In genomic region chr8:122330446-122331133, GRCm38 (mm10) we compare ENCODE assay signal across 11 mouse cellular contexts. TPM values are rescaled to one million over a fixed set of nuclear protein-coding genes. Genes with fewer than 3 reads are reported as not detected.
A peak's percentile ranks its signal among the peaks of the same experiment; 100 is the strongest.
DNase-seq lines count a peak whose midpoint lies in the region; ATAC-seq lines count a peak whose summit lies in the region.
"Had no signal": no experiment of that assay in that cellular context is flagged by ENCODE, and none has a peak within 500 bp of the region (broad histone marks: within the 10 kb centered on the region; RNA-seq: fewer than 3 reads in every experiment).

No protein-coding gene starts in this region.

- H3K9me3 ChIP-seq in heart, embryonic 14.5 days (ENCODE audit: control insufficient read depth, low read length), result no peaks in the 10 kb centered on the region
- H3K9me3 ChIP-seq in neural tube, embryonic 12.5 days, result no peaks in the 10 kb centered on the region
- H3K9me3 ChIP-seq in neural tube, embryonic 15.5 days (replicated peaks), result no peaks in the 10 kb centered on the region
- peaks cover 2% of the 10 kb centered on the region; the same call in 1 of the 2 replicates for H3K9me3 ChIP-seq in liver, embryonic 11.5 days (ENCODE audit: control insufficient read depth, low read length)
- no peaks in the 10 kb centered on the region for H3K9me3 ChIP-seq in stomach, embryonic 16.5 days (replicated peaks; ENCODE audit: control insufficient read depth, low read length)
- H3K9me3 ChIP-seq: limb, embryonic 12.5 days had no signal

- H3K4me3 ChIP-seq in heart, embryonic 14.5 days (ENCODE audit: control insufficient read depth in 1 of 2, insufficient read depth in 1 of 2, low read depth in 1 of 2, low read length in 2 of 2), result no peak overlapping the region
- no peak overlapping the region for H3K4me3 ChIP-seq in neural tube, embryonic 12.5 days
- H3K4me3 ChIP-seq in neural tube, embryonic 15.5 days (replicated peaks), result no peak overlapping the region
- no peak overlapping the region for H3K4me3 ChIP-seq in liver, embryonic 11.5 days (ENCODE audit: low read depth, low read length)
- no peak overlapping the region for H3K4me3 ChIP-seq in stomach, embryonic 16.5 days (replicated peaks; ENCODE audit: low read length)
- H3K4me3 ChIP-seq: limb, embryonic 12.5 days had no signal

- H3K4me2 ChIP-seq in heart, embryonic 14.5 days (ENCODE audit: low read length), result no peak overlapping the region
- no peak overlapping the region for H3K4me2 ChIP-seq in neural tube, embryonic 12.5 days (replicated peaks)
- no peak overlapping the region for H3K4me2 ChIP-seq in neural tube, embryonic 15.5 days
- peak overlapping the region; percentile 36; the same call in 1 of the 2 replicates for H3K4me2 ChIP-seq in liver, embryonic 11.5 days
- no peak overlapping the region for H3K4me2 ChIP-seq in stomach, embryonic 16.5 days (ENCODE audit: low read depth, low read length)
- H3K4me2 ChIP-seq: limb, embryonic 12.5 days had no signal

- ATAC-seq in heart, embryonic 14.5 days (ENCODE audit: insufficient number of reproducible peaks, insufficient read depth, low FRiP score, low read depth), result no peak
- ATAC-seq in neural tube, embryonic 12.5 days (ENCODE audit: low FRiP score, low read depth), result no peak
- ATAC-seq in neural tube, embryonic 15.5 days (ENCODE audit: low FRiP score), result no peak
- peak; percentile 27 for ATAC-seq in liver, embryonic 11.5 days (replicated peaks; ENCODE audit: low FRiP score)
- peak; percentile 58; the same call in 1 of the 2 replicates for ATAC-seq in stomach, embryonic 16.5 days (ENCODE audit: insufficient read depth, low FRiP score)
- ATAC-seq: activated CD4-positive, CD25-positive, alpha-beta regulatory T cell, adult 4 months; CD4-positive, CD25-positive, alpha-beta regulatory T cell, adult 4 months had no signal

- H3K36me3 ChIP-seq in heart, embryonic 14.5 days (ENCODE audit: control insufficient read depth, insufficient read depth, low read length), result peaks cover 58% of the 10 kb centered on the region
- no peaks in the 10 kb centered on the region for H3K36me3 ChIP-seq in neural tube, embryonic 12.5 days
- no peaks in the 10 kb centered on the region for H3K36me3 ChIP-seq in neural tube, embryonic 15.5 days
- H3K36me3 ChIP-seq in liver, embryonic 11.5 days (ENCODE audit: control insufficient read depth, insufficient read depth, low read length), result peaks cover 67% of the 10 kb centered on the region
- 0 out of 2 replicates have a peak, but pooled peaks cover 12% of the 10 kb centered on the region for H3K36me3 ChIP-seq in stomach, embryonic 16.5 days (ENCODE audit: control insufficient read depth, insufficient read depth, low read length)
- H3K36me3 ChIP-seq: limb, embryonic 12.5 days had no signal

- DNase-seq in heart, adult 8-10 months (ENCODE audit: low spot score), result no peak
- peak; percentile 53 for DNase-seq in liver, embryonic 11.5 days (ENCODE audit: low spot score)
- DNase-seq in urinary bladder, adult 18-20 months (ENCODE audit: low spot score in 2 of 2), result no peak
- no peak for DNase-seq in layer of hippocampus, adult 18-20 months (ENCODE audit: low spot score in 2 of 2)

- no peaks in the 10 kb centered on the region for H3K27me3 ChIP-seq in heart, embryonic 14.5 days (ENCODE audit: control insufficient read depth, insufficient read depth, low read length)
- peaks cover 28% of the 10 kb centered on the region for H3K27me3 ChIP-seq in neural tube, embryonic 12.5 days (replicated peaks)
- H3K27me3 ChIP-seq in neural tube, embryonic 15.5 days (replicated peaks), result peaks cover 22% of the 10 kb centered on the region
- H3K27me3 ChIP-seq in liver, embryonic 11.5 days (replicated peaks; ENCODE audit: control insufficient read depth, insufficient read depth, low read length), result peaks cover 4% of the 10 kb centered on the region; the same call in 1 of the 2 replicates
- H3K27me3 ChIP-seq in stomach, embryonic 16.5 days (ENCODE audit: control insufficient read depth, insufficient read depth, low read length), result peaks cover 9% of the 10 kb centered on the region; the same call in 1 of the 2 replicates

- WGBS in heart, embryonic 14.5 days, result 51% methylated on average over 12 of the region's 12 CpGs
- WGBS in neural tube, embryonic 12.5 days, result 77% methylated on average over 12 of the region's 12 CpGs
- WGBS in neural tube, embryonic 15.5 days, result 76% methylated on average over 12 of the region's 12 CpGs
- WGBS in liver, embryonic 11.5 days, result 57% methylated on average over 12 of the region's 12 CpGs
- WGBS in stomach, embryonic 16.5 days, result 63% methylated on average over 12 of the region's 12 CpGs

- H3K9ac ChIP-seq in heart, embryonic 14.5 days (ENCODE audit: low read length), result peak overlapping the region; percentile 58
- peak overlapping the region; percentile 1; the same call in 1 of the 2 replicates for H3K9ac ChIP-seq in neural tube, embryonic 12.5 days
- H3K9ac ChIP-seq in neural tube, embryonic 15.5 days (replicated peaks), result no peak overlapping the region
- peak overlapping the region; percentile 28 for H3K9ac ChIP-seq in liver, embryonic 11.5 days (ENCODE audit: low read depth, low read length)
- H3K9ac ChIP-seq in stomach, embryonic 16.5 days (ENCODE audit: low read length), result peak overlapping the region; percentile 41
- H3K9ac ChIP-seq: limb, embryonic 12.5 days had no signal

- H3K4me1 ChIP-seq in heart, embryonic 14.5 days (ENCODE audit: control insufficient read depth in 2 of 2, insufficient read depth in 2 of 2, low read length in 2 of 2), result peaks cover 42 to 56% of the 10 kb centered on the region in 2 experiments
- H3K4me1 ChIP-seq in neural tube, embryonic 12.5 days, result peaks cover 7% of the 10 kb centered on the region; the same call in 1 of the 2 replicates
- peaks cover 33% of the 10 kb centered on the region for H3K4me1 ChIP-seq in neural tube, embryonic 15.5 days
- H3K4me1 ChIP-seq in liver, embryonic 11.5 days (replicated peaks; ENCODE audit: control insufficient read depth, insufficient read depth, low read length), result peaks cover 68% of the 10 kb centered on the region
- H3K4me1 ChIP-seq in stomach, embryonic 16.5 days (ENCODE audit: control insufficient read depth, insufficient read depth, low read length), result peaks cover 43% of the 10 kb centered on the region

- H3K27ac ChIP-seq in heart, embryonic 14.5 days (replicated peaks in 1 of 2; ENCODE audit: control insufficient read depth in 1 of 2, insufficient read depth in 1 of 2, low read depth in 2 of 2, low read length in 2 of 2), result peak overlapping the region; percentile 72 to 75
- no peak overlapping the region for H3K27ac ChIP-seq in neural tube, embryonic 12.5 days
- no peak overlapping the region for H3K27ac ChIP-seq in neural tube, embryonic 15.5 days (replicated peaks)
- H3K27ac ChIP-seq in liver, embryonic 11.5 days (ENCODE audit: low read depth, low read length), result peak overlapping the region; percentile 85
- peak overlapping the region; percentile 72 for H3K27ac ChIP-seq in stomach, embryonic 16.5 days (ENCODE audit: low read length)

RNA-seq across cellular contexts. Expression of gene Trhr2, which starts 30.0 kb away (rescaled TPM):
- polyA plus RNA-seq in heart, embryonic 14.5 days (2014; fragmentation: Nextera tagmentation; extraction: Ambion mirVana), result not detected in 2 replicates
- total RNA-seq in heart, adult 8-10 months (2022), result not detected
- polyA plus RNA-seq in neural tube, embryonic 12.5 days (2016; fragmentation: Nextera tagmentation; extraction: Ambion mirVana), result not detected in 2 replicates
- 0.12 TPM in 1 of 2 replicates, not detected in the other for polyA plus RNA-seq in neural tube, embryonic 15.5 days (2015; fragmentation: Nextera tagmentation; extraction: Ambion mirVana)
- polyA plus RNA-seq in liver, embryonic 11.5 days (2014; fragmentation: Nextera tagmentation; extraction: Ambion mirVana), result not detected in 2 replicates
- not detected in 2 replicates for polyA plus RNA-seq in stomach, embryonic 16.5 days (2015; fragmentation: Nextera tagmentation; extraction: Ambion mirVana)
- 1 to 10 TPM in 1 of 2 experiments, under 1 TPM in 1; 0.41 to 1.3 TPM for total RNA-seq in layer of hippocampus, adult 18-20 months (2021)
- polyA plus RNA-seq: activated CD4-positive, CD25-positive, alpha-beta regulatory T cell, adult 4 months; CD4-positive, CD25-positive, alpha-beta regulatory T cell, adult 4 months; limb, embryonic 12.5 days had no signal

RNA-seq across cellular contexts. Expression of gene Zc3h18, which starts 45.8 kb away (rescaled TPM):
- polyA plus RNA-seq in heart, embryonic 14.5 days (2014; fragmentation: Nextera tagmentation; extraction: Ambion mirVana), result 17.7 and 19.6 TPM in 2 replicates
- 10 to 100 TPM; 21.2 to 24.0 (median 22.4) TPM for total RNA-seq in heart, adult 8-10 months (2022)
- polyA plus RNA-seq in neural tube, embryonic 12.5 days (2016; fragmentation: Nextera tagmentation; extraction: Ambion mirVana), result 57.1 and 62.4 TPM in 2 replicates
- polyA plus RNA-seq in neural tube, embryonic 15.5 days (2015; fragmentation: Nextera tagmentation; extraction: Ambion mirVana), result 30.6 and 35.3 TPM in 2 replicates
- polyA plus RNA-seq in liver, embryonic 11.5 days (2014; fragmentation: Nextera tagmentation; extraction: Ambion mirVana), result 41.3 and 44.2 TPM in 2 replicates
- 28.1 and 32.4 TPM in 2 replicates for polyA plus RNA-seq in stomach, embryonic 16.5 days (2015; fragmentation: Nextera tagmentation; extraction: Ambion mirVana)
- total RNA-seq in layer of hippocampus, adult 18-20 months (2021), result 10 to 100 TPM; 38.8 to 39.5 TPM

RNA-seq across cellular contexts. Expression of gene Zfpm1, which starts 48.6 kb away (rescaled TPM):
- polyA plus RNA-seq in heart, embryonic 14.5 days (2014; fragmentation: Nextera tagmentation; extraction: Ambion mirVana), result 4.4 and 6.1 TPM in 2 replicates
- 10 to 100 TPM; 18.1 to 23.2 (median 21.3) TPM for total RNA-seq in heart, adult 8-10 months (2022)
- 2.2 and 2.3 TPM in 2 replicates for polyA plus RNA-seq in neural tube, embryonic 12.5 days (2016; fragmentation: Nextera tagmentation; extraction: Ambion mirVana)
- 1.00 and 1.4 TPM in 2 replicates for polyA plus RNA-seq in neural tube, embryonic 15.5 days (2015; fragmentation: Nextera tagmentation; extraction: Ambion mirVana)
- 22.7 and 26.5 TPM in 2 replicates for polyA plus RNA-seq in liver, embryonic 11.5 days (2014; fragmentation: Nextera tagmentation; extraction: Ambion mirVana)
- 2.0 and 2.1 TPM in 2 replicates for polyA plus RNA-seq in stomach, embryonic 16.5 days (2015; fragmentation: Nextera tagmentation; extraction: Ambion mirVana)
- 10 to 100 TPM; 43.7 to 52.2 TPM for total RNA-seq in layer of hippocampus, adult 18-20 months (2021)

Comparison
In these comparisons a context has a peak if more than half of its experiments do, and no peak if none do; other contexts are left out.
1. ATAC-seq: peak in liver, embryonic 11.5 days (single experiment) and stomach, embryonic 16.5 days (single experiment); none in heart, embryonic 14.5 days (single experiment), neural tube, embryonic 12.5 days (single experiment) and neural tube, embryonic 15.5 days (single experiment).
2. H3K27ac ChIP-seq: peak in heart, embryonic 14.5 days (2 of 2), liver, embryonic 11.5 days (single experiment) and stomach, embryonic 16.5 days (single experiment); none in neural tube, embryonic 12.5 days (single experiment) and neural tube, embryonic 15.5 days (single experiment).